Mouse (Mus musculus) megakaryocyte, adult 5-6 weeks (primary cell): Measurements from ENCODE around the gene C1qtnf6. TPM values are rescaled to one million over a fixed set of nuclear protein-coding genes. Genes with fewer than 3 reads are reported as not detected.

ENCODE experiments used
- ATAC-seq: 2 replicates; pipeline ENCODE4 v1.8.0; 2016; ENCODE audit warnings: mild to moderate bottlenecking, inconsistent platforms; ENCODE audit not compliant: poor library complexity, severe bottlenecking
- total RNA-seq, 2 experiments: library from RNA; stranded (forward) in 1 of 2; stranded (reverse) in 1 of 2; fragments of 153-499, 151-499 nt in 1 of 2; fragments of 221-1000, 200-1000 nt in 1 of 2; gene quantifications; 2 replicates each; pipeline versions ENCODE4 v1.2.3 to v1.2.4; 2015 to 2017

Gene C1qtnf6
- total RNA-seq, 2 experiments from 2014 or later: 2.7 TPM; not detected in 1

- no peak for ATAC-seq
These were observed 44.7 kb downstream of the C1qtnf6 start for GRCm38 (mm10) chr15:78486564-78486963.

- ATAC-seq: no peak
These were observed 47.9 kb downstream of the C1qtnf6 start for GRCm38 (mm10) chr15:78483311-78483710.

- no peak for ATAC-seq
These were observed 48.7 kb downstream of the C1qtnf6 start for GRCm38 (mm10) chr15:78482518-78482917.

- ATAC-seq: no peak
These were observed 49.7 kb downstream of the C1qtnf6 start for GRCm38 (mm10) chr15:78481448-78482000.

- ATAC-seq: no peak
These were observed 50.2 kb downstream of the C1qtnf6 start for GRCm38 (mm10) chr15:78480991-78481390.

GRCm38 (mm10) chr15:78480111-78480510 lies 51.1 kb downstream of the C1qtnf6 start:
- no peak for ATAC-seq

GRCm38 (mm10) chr15:78479470-78479869 lies 51.7 kb downstream of the C1qtnf6 start:
- ATAC-seq: no peak

- no peak for ATAC-seq
These were observed 53.1 kb downstream of the C1qtnf6 start for GRCm38 (mm10) chr15:78478073-78478472.

GRCm38 (mm10) chr15:78476878-78477277 lies 54.3 kb downstream of the C1qtnf6 start:
- ATAC-seq: no peak

- no peak for ATAC-seq
These were observed 55.6 kb downstream of the C1qtnf6 start for GRCm38 (mm10) chr15:78475604-78476031.

- ATAC-seq: no peak
These were observed 57.8 kb downstream of the C1qtnf6 start for GRCm38 (mm10) chr15:78473442-78473841.

Other genes with a start within 250 kb of the C1qtnf6 start
- 34.0 and 38.5 TPM in 2 replicates for gene Csf2rb2, start 225.7 kb downstream of the C1qtnf6 start, total RNA-seq (2015)
- gene Csf2rb2, start 225.7 kb downstream of the C1qtnf6 start, total RNA-seq (2017): 8.2 and 12.2 TPM in 2 replicates
- 149 and 170 TPM in 2 replicates for gene Csf2rb, start 205.7 kb downstream of the C1qtnf6 start, total RNA-seq (2015)
- 140 and 184 TPM in 2 replicates for gene Csf2rb, start 205.7 kb downstream of the C1qtnf6 start, total RNA-seq (2017)
- not detected in 2 replicates for gene Tex33, start 135.5 kb downstream of the C1qtnf6 start, total RNA-seq (2015)
- not detected in 2 replicates for gene Tex33, start 135.5 kb downstream of the C1qtnf6 start, total RNA-seq (2017)
- gene Tst, start 125.5 kb downstream of the C1qtnf6 start, total RNA-seq (2015): 9.8 and 10.4 TPM in 2 replicates
- 3.3 and 8.8 TPM in 2 replicates for gene Tst, start 125.5 kb downstream of the C1qtnf6 start, total RNA-seq (2017)
- gene Mpst, start 125.0 kb downstream of the C1qtnf6 start, total RNA-seq (2015): 3.8 and 5.9 TPM in 2 replicates
- 12.9 and 24.2 TPM in 2 replicates for gene Mpst, start 125.0 kb downstream of the C1qtnf6 start, total RNA-seq (2017)
- 8.7 and 9.5 TPM in 2 replicates for gene Kctd17, start 102.9 kb downstream of the C1qtnf6 start, total RNA-seq (2015)
- 5.2 and 9.6 TPM in 2 replicates for gene Kctd17, start 102.9 kb downstream of the C1qtnf6 start, total RNA-seq (2017)
- not detected in 2 replicates for gene Tmprss6, start 62.8 kb downstream of the C1qtnf6 start, total RNA-seq (2015)
- not detected in 2 replicates for gene Tmprss6, start 62.8 kb downstream of the C1qtnf6 start, total RNA-seq (2017)
- 7.0 and 10.5 TPM in 2 replicates for gene Il2rb, start 36.1 kb downstream of the C1qtnf6 start, total RNA-seq (2015)
- 5.4 and 9.4 TPM in 2 replicates for gene Il2rb, start 36.1 kb downstream of the C1qtnf6 start, total RNA-seq (2017)
- 0.02 TPM in 1 of 2 replicates, not detected in the other for gene Sstr3, start 13.3 kb upstream of the C1qtnf6 start, total RNA-seq (2015)
- not detected in 2 replicates for gene Sstr3, start 13.3 kb upstream of the C1qtnf6 start, total RNA-seq (2017)
- gene Rac2, start 41.4 kb upstream of the C1qtnf6 start, total RNA-seq (2015): 581 and 637 TPM in 2 replicates
- gene Rac2, start 41.4 kb upstream of the C1qtnf6 start, total RNA-seq (2017): 416 and 453 TPM in 2 replicates
- gene Cyth4, start 65.6 kb upstream of the C1qtnf6 start, total RNA-seq (2015): 137 and 141 TPM in 2 replicates
- gene Cyth4, start 65.6 kb upstream of the C1qtnf6 start, total RNA-seq (2017): 263 and 285 TPM in 2 replicates
- 0.02 TPM in 1 of 2 replicates, not detected in the other for gene Elfn2, start 187.4 kb upstream of the C1qtnf6 start, total RNA-seq (2015)
- gene Elfn2, start 187.4 kb upstream of the C1qtnf6 start, total RNA-seq (2017): not detected in 2 replicates
- gene Mfng, start 242.1 kb upstream of the C1qtnf6 start, total RNA-seq (2015): 8.8 and 9.8 TPM in 2 replicates
- 5.7 and 5.8 TPM in 2 replicates for gene Mfng, start 242.1 kb upstream of the C1qtnf6 start, total RNA-seq (2017)